Mouse (Mus musculus): ENCODE measurements around the gene Stat5a. TPM values are rescaled to one million over a fixed set of nuclear protein-coding genes. Genes with fewer than 3 reads are reported as not detected.
A peak's percentile ranks its signal among the peaks of the same experiment; 100 is the strongest.

The Stat5a gene
- polyA plus RNA-seq (2017; shearing (Covaris generic)), result 10 to 100 TPM; 37.9 to 52.4 TPM

GRCm38 (mm10) chr11:100858935-100859578 is at the start of gene Stat5a:
Stat5a (plus strand) TSS chr11:100859351.
- ATAC-seq, result no peak

- ATAC-seq, result no peak
Observed at GRCm38 (mm10) chr11:100810516-100810915, 48.6 kb upstream of the Stat5a start.

GRCm38 (mm10) chr11:100811132-100811531 is 48.0 kb upstream of the Stat5a start:
- ATAC-seq, result no peak

- ATAC-seq, result peak; percentile 84
Observed at GRCm38 (mm10) chr11:100814498-100814897, 44.7 kb upstream of the Stat5a start.

GRCm38 (mm10) chr11:100816342-100816741 is 42.8 kb upstream of the Stat5a start:
- no peak for ATAC-seq

- ATAC-seq, result no peak
Observed at GRCm38 (mm10) chr11:100816801-100817200, 42.4 kb upstream of the Stat5a start.

GRCm38 (mm10) chr11:100817311-100817710 is 41.8 kb upstream of the Stat5a start:
- ATAC-seq, result no peak

GRCm38 (mm10) chr11:100818359-100819012 is 40.7 kb upstream of the Stat5a start:
- peak; percentile 35 for ATAC-seq

GRCm38 (mm10) chr11:100819048-100819447 is 40.1 kb upstream of the Stat5a start:
- ATAC-seq, result no peak

GRCm38 (mm10) chr11:100819626-100820025 is 39.5 kb upstream of the Stat5a start:
- ATAC-seq, result no peak

- ATAC-seq, result no peak
Observed at GRCm38 (mm10) chr11:100820047-100820446, 39.1 kb upstream of the Stat5a start.

- no peak for ATAC-seq
Observed at GRCm38 (mm10) chr11:100821605-100822220, 37.4 kb upstream of the Stat5a start.

GRCm38 (mm10) chr11:100822365-100822764 is 36.8 kb upstream of the Stat5a start:
- ATAC-seq, result peak; percentile 72

GRCm38 (mm10) chr11:100823543-100824313 is 35.4 kb upstream of the Stat5a start:
- ATAC-seq, result peak; percentile 74

- peak; percentile 14 for ATAC-seq
Observed at GRCm38 (mm10) chr11:100824496-100824895, 34.7 kb upstream of the Stat5a start.

GRCm38 (mm10) chr11:100825451-100825850 is 33.7 kb upstream of the Stat5a start:
- no peak for ATAC-seq

GRCm38 (mm10) chr11:100826161-100826866 is 32.8 kb upstream of the Stat5a start:
- ATAC-seq, result no peak

- no peak for ATAC-seq
Observed at GRCm38 (mm10) chr11:100828676-100829151, 30.4 kb upstream of the Stat5a start.

GRCm38 (mm10) chr11:100829691-100830090 is 29.5 kb upstream of the Stat5a start:
- no peak for ATAC-seq

GRCm38 (mm10) chr11:100831396-100831795 is 27.8 kb upstream of the Stat5a start:
- peak; percentile 68 for ATAC-seq

GRCm38 (mm10) chr11:100833466-100833865 is 25.7 kb upstream of the Stat5a start:
- no peak for ATAC-seq

Data from CD4-positive, CD25-positive, alpha-beta regulatory T cell, adult 4 months (primary cell).